Mouse (Mus musculus) E14TG2a.4 (cell line): ENCODE data around the gene Rps15.
A peak's percentile ranks its signal among the peaks of the same experiment; 100 is the strongest.

Experiments
- H3K27me3 ChIP-seq: 2 replicates; pipeline ENCODE4 v1.6.1; 2014; ENCODE audit warnings: low read length, control low read depth; ENCODE audit not compliant: insufficient read depth
- H3K36me3 ChIP-seq: 2 replicates; pipeline ENCODE4 v1.6.1; 2014; ENCODE audit warnings: low read length, control low read depth; ENCODE audit not compliant: insufficient read depth
- H3K4me1 ChIP-seq: replicated peaks from 2 replicates; pipeline ENCODE4 v1.6.1; 2014; ENCODE audit warnings: low read depth, low read length, control low read depth
- H3K4me3 ChIP-seq: replicated peaks from 2 replicates; pipeline ENCODE4 v1.5.1; 2014; ENCODE audit warnings: mild to moderate bottlenecking, low read length
- H3K9me3 ChIP-seq: 2 replicates; pipeline ENCODE4 v1.6.1; 2014; ENCODE audit warnings: low read length, control low read depth
- CTCF ChIP-seq: conservative IDR thresholded peaks from 2 replicates; pipeline ENCODE4 v1.5.1; 2014; ENCODE audit warnings: low read length
- NANOG ChIP-seq: IDR thresholded peaks from 2 replicates; pipeline ENCODE4 v1.6.1; 2014; ENCODE audit warnings: borderline replicate concordance, low read length, mixed read lengths
- POU5F1 ChIP-seq: IDR thresholded peaks from 2 replicates; pipeline ENCODE4 v1.6.1; 2014; ENCODE audit warnings: low read length, borderline replicate concordance

Rps15 gene

DNA sequence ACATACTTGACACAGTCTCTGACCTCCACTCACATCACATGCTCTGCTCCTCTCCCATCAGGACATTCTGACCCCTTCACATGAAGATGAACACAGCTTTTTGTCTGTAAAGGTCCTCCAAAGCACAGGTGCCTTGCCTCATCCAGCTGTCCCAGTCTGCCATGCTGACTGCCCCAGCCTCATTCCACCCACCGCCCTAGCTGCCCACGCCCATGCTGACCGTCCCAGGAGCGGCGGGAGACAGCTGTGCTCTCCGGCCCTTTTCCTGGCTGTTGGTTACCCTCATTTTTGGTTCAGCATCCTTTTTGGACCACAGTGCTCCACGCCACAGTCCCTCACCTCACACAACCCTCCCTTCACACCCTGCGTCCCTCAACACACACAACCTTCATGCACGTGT is 13.9 kb upstream of the Rps15 start:
- Histone ChIP-seq H3K9me3 (no peaks in the 10 kb centered on the region), H3K4me1 (peaks cover 95% of the 10 kb centered on the region), H3K36me3 (peaks cover 100% of the 10 kb centered on the region), H3K4me3 (0 out of 2 replicates have a peak overlapping the region, but pooled peaks have one; percentile 1), H3K27me3 (no peaks in the 10 kb centered on the region)
- TF ChIP-seq POU5F1: no peak
- TF ChIP-seq CTCF: no peak

DNA sequence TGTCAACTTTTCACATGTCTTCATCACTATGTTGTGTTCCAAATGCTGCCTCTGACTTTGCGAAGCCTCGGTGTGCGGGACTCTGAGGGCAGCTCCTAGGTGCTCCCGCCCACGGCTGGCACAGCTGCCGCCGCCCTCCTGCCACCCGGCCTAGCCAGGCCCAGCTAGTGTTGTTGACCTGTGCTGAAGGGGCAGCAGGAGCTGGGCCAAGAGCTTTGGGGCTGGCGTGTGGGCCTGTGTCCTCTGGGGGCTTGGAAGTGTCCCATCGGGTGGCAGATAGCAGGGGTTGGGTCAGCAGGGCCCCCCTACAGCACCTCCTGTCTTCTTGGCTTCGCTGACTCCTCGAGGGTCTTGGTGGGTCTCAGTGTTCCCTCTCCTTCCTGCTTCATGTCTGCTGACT is 13.0 kb upstream of the Rps15 start:
- TF ChIP-seq NANOG: no peak
- TF ChIP-seq POU5F1: no peak
- no peak for TF ChIP-seq CTCF
- no peaks in the 10 kb centered on the region for H3K27me3 ChIP-seq

DNA sequence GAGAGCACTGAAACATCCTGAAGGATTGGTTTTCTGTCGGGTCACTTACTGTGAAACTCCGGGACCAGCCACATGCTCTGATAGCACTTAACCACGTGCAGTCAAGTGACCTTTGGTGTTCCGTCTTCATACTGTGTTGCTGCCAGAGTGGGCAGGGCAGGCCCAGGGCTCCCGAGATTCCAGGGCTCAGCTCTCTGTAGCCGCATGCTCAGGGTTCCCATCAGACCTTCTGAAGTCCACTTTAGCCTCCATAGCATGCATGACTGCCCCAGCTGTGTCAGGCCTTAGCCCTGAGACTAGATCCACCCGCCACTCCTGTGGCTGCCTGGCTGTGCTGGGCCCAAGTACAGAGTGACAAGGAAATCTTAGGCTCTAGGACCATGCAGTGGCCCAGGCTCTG is 10.9 kb upstream of the Rps15 start:
- Histone ChIP-seq H3K4me3 (no peak overlapping the region), H3K36me3 (peaks cover 99% of the 10 kb centered on the region), H3K4me1 (peaks cover 92% of the 10 kb centered on the region), H3K9me3 (no peaks in the 10 kb centered on the region), H3K27me3 (no peaks in the 10 kb centered on the region)
- TF ChIP-seq CTCF (no peak), NANOG (no peak), POU5F1 (no peak)

More for the DNA sequence above, 13.0 kb upstream of the Rps15 start:
- peaks cover 95% of the 10 kb centered on the region for H3K4me1 ChIP-seq
- H3K36me3 ChIP-seq: peaks cover 99% of the 10 kb centered on the region
- H3K9me3 ChIP-seq: no peaks in the 10 kb centered on the region
- H3K4me3 ChIP-seq: no peak overlapping the region

DNA sequence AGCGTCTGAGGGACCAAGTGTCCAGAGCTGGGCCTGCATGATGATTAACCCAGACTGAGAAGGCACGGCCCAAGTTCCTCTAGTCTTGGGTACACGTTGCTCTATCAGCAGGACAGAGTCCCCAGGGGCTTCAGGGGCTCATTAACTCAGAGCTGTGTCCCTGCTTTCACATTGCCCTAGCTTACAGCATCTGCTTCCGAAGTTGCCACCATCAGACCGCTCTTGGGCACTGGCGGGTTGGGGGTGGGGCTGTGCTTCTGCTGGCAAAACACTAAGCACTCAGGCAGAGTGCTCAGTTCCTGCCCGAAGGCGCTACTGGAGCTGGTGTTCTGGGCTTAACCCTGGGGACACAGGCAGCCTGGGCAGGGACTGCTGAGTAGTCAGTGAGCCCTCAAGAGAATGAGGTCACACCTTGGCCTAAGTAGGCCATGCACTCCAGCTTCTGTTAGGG is 10.3 kb upstream of the Rps15 start:
- H3K9me3 ChIP-seq: no peaks in the 10 kb centered on the region
- TF ChIP-seq CTCF (no peak), POU5F1 (no peak), NANOG (no peak)
- peaks cover 92% of the 10 kb centered on the region for H3K4me1 ChIP-seq
- no peak overlapping the region for H3K4me3 ChIP-seq
- no peaks in the 10 kb centered on the region for H3K27me3 ChIP-seq
- peaks cover 99% of the 10 kb centered on the region for H3K36me3 ChIP-seq

DNA sequence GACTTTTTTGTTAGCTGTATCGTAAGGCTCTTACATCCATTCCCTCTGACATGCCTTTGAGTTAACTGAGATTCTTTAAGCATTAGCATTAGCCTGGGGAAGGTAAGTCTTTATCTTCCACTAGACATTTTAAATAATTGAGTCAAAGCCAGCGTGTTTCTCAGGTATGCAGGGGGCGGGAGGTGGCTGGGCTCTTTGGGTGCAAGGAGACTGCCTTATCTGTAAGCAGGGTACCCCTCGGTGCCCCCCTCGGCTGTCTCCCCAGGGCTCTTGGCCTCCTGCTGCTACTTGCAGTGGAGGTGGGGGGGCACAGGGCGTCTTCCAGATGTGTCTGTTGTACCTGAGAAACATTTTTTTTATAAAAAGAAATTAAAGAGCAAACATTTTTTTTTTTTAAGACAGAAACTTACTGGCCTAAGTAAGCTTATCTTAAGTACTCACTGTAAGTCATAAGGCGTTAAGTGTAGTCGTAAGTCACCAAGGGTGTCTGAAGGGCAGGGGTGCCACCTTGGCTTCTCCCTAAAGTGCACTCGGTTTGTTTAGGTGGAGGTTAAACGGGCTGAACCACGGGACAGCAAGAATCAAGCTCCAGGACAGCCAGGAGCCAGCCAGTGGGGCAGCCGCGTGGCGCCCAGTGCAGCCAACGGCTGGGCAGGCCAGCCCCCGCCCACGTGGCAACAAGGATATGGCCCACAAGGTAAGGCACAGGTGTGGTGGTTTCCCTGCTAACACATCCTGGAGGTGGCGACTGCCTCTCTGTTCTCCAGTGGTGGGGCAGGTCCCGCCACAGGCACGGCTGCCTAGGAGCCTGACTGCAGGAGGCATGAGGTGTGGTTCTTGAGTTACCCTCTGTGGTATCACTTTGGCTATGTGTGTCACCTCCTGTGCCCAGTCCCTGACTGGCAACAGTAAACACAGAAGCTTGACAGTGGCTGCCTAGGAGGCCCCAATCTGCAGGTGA is 9.5 kb upstream of the Rps15 start:
- Histone ChIP-seq H3K9me3 (no peaks in the 10 kb centered on the region), H3K27me3 (no peaks in the 10 kb centered on the region), H3K4me1 (peaks cover 92% of the 10 kb centered on the region), H3K4me3 (no peak overlapping the region), H3K36me3 (peaks cover 99% of the 10 kb centered on the region)
- TF ChIP-seq NANOG (no peak), POU5F1 (no peak)

DNA sequence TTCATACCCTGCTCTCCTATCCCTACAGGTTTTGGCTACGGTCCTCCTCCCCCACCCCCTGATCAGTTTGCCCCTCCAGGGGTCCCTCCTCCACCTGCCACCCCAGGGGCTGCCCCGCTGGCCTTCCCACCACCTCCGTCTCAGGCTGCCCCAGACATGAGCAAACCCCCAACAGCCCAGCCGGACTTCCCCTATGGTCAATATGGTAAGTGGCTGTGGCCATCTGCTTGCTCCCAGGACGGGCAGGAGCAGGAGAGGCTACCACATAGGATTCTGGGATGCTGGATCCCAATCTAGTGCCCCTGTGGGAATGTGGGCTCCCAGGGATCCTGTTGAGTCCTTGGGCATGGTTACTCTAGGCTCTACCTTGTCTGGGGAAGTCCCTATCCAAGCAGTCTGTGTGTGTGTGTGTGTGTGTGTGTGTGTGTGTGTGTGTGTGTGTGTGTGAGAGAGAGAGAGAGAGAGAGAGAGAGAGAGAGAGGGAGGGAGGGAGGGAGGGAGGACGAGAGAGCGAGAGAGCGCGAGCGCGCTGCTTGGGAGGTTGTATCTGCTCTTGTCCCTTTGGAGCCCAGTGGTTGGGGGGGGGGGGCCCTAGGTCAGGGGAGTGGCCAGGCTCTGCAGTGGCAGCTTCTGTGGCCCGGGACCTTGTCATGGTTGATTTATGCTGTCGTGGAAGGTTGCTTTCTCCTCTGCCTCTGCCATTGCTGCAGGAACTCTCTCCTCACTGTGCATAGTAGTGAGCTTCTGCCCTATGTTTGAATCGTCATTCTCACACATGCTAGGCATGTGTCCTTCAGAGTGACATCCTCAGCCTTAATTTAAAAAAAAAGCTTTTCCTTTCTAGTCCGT is 6.8 kb upstream of the Rps15 start:
- Histone ChIP-seq H3K36me3 (peaks cover 86% of the 10 kb centered on the region), H3K27me3 (no peaks in the 10 kb centered on the region), H3K4me3 (no peak overlapping the region), H3K9me3 (no peaks in the 10 kb centered on the region), H3K4me1 (peaks cover 85% of the 10 kb centered on the region)
- TF ChIP-seq NANOG (no peak), CTCF (no peak), POU5F1 (no peak)

DNA sequence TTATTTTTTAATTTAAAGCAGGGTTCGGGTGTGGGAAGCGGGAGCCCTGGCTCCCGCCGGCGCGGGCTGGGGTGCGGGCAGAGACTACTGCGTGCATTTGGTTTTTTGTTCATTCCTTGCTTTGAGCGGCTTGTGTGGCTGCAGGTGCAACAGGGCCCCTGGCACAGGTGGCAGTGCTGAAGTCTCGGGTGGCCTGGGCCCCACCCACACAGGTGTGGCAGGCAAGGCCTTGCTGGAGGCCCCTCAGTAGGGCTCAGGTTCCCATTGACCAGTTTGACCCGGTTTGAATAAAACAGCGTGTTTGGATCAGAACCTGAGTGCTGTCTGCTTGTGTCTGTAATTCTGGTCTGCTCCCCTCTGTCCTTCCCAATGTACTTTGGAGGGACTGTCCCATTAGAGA is 4.2 kb upstream of the Rps15 start:
- Histone ChIP-seq H3K9me3 (no peaks in the 10 kb centered on the region), H3K4me3 (no peak overlapping the region), H3K36me3 (peaks cover 65% of the 10 kb centered on the region), H3K4me1 (peaks cover 73% of the 10 kb centered on the region), H3K27me3 (no peaks in the 10 kb centered on the region)
- TF ChIP-seq POU5F1 (no peak), NANOG (no peak), CTCF (no peak)

DNA sequence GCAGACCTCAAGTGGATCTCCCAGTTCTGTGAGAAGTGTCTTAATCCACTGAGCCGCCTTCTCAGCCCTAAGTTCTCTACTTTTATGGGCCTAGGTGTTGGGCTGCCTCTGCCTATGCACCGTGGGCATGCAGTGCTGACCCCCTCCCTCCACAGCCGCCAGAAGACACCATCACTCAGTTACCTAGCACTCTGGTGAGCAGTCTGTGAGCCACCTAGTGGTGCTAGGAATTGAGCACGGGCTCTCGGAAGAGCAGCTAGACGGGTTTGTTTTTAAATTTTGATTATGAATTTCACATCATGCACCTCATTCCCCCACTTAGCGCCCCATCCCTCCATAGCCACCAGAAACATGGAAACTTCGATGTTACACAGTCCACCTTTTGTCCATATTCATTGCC is 3.6 kb upstream of the Rps15 start:
- no peak for TF ChIP-seq NANOG
- TF ChIP-seq POU5F1: no peak
- peak; percentile 26 for TF ChIP-seq CTCF
- H3K4me1 ChIP-seq: peaks cover 70% of the 10 kb centered on the region
- no peaks in the 10 kb centered on the region for H3K9me3 ChIP-seq
- H3K27me3 ChIP-seq: no peaks in the 10 kb centered on the region
- H3K4me3 ChIP-seq: no peak overlapping the region
- peaks cover 65% of the 10 kb centered on the region for H3K36me3 ChIP-seq
